In the genomic region with DNA sequence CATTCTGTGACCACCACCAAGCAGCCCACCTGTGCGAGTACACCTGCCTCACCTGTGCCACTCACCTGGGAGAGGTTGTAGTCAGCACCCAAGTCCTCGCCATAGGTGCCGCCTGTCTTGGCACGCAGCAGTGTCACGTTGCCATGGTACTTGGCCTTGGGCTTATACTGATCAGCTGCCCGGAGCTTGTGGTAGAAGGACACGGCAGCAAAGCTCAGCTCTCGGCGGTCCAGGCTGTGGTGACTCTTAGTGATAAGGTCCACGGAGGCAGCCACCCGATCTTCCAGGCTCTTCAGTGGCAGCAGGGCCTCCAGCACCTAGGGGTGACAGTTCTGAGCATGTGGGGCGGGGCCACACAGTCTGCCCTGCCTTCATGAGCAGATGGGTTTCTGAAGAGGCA, we compare ENCODE assay signal across 27 mouse cellular contexts. TPM values are rescaled to one million over a fixed set of nuclear protein-coding genes. Genes with fewer than 3 reads are reported as not detected.
DNase-seq lines count a peak whose midpoint lies in the region; ATAC-seq lines count a peak whose summit lies in the region.
"Had no signal": no experiment of that assay in that cellular context is flagged by ENCODE, and none has a peak within 500 bp of the region (broad histone marks: within the 10 kb centered on the region; RNA-seq: fewer than 3 reads in every experiment).

No protein-coding gene starts in this region.

- DNase-seq in adrenal gland, postnatal 14 days: peak; percentile 71
- no peak for DNase-seq in c-Kit-positive CD71-positive TER-119-positive erythroid progenitor cells, embryonic 14.5 days (ENCODE audit: low spot score)
- DNase-seq in layer of hippocampus, adult 9-11 months: no peak
- no peak for DNase-seq in kidney, adult 18-20 months
- DNase-seq: cerebellum, adult 18-20 months; cerebellum, adult 9-10 months; cerebellum, postnatal 14 days; forebrain, postnatal 0 days; gastrocnemius, adult 2 months; gastrocnemius, postnatal 14 days; heart, adult 18-20 months; heart, postnatal 10 days; heart, postnatal 36 days; kidney, adult 11 months had no signal

- H3K27me3 ChIP-seq in megakaryocyte, embryonic 14.5 days (replicated peaks): no peaks in the 10 kb centered on the region
- H3K27me3 ChIP-seq: heart, embryonic 12.5 days; heart, embryonic 15.5 days; hindbrain, embryonic 13.5 days; intestine, embryonic 15.5 days had no signal

- peaks cover 85% of the 10 kb centered on the region for H3K36me3 ChIP-seq in megakaryocyte, embryonic 14.5 days (replicated peaks; ENCODE audit: low read length)

- ATAC-seq in megakaryocyte, adult 5-6 weeks (ENCODE audit: poor library complexity, severe bottlenecking): no peak
- 0 out of 2 replicates have a peak, but pooled peaks have one; percentile 15 for ATAC-seq in megakaryocyte progenitor cell, adult 5-6 weeks (replicated peaks; ENCODE audit: poor library complexity)
- ATAC-seq: activated CD4-positive, CD25-positive, alpha-beta regulatory T cell, adult 4 months; CD4-positive, CD25-positive, alpha-beta regulatory T cell, adult 4 months; forebrain, embryonic 14.5 days; forebrain, postnatal 0 days; hindbrain, embryonic 16.5 days; intestine, embryonic 15.5 days had no signal

- H3K4me1 ChIP-seq in megakaryocyte, embryonic 14.5 days: peaks cover 8% of the 10 kb centered on the region; the same call in 1 of the 2 replicates
- H3K4me1 ChIP-seq: forebrain, embryonic 10.5 days; heart, embryonic 12.5 days; heart, embryonic 15.5 days; hindbrain, embryonic 10.5 days; hindbrain, embryonic 13.5 days; intestine, embryonic 15.5 days had no signal

- H3K9me3 ChIP-seq in megakaryocyte, embryonic 14.5 days: no peaks in the 10 kb centered on the region
- H3K9me3 ChIP-seq: forebrain, embryonic 10.5 days; heart, embryonic 12.5 days; heart, embryonic 15.5 days; hindbrain, embryonic 10.5 days; hindbrain, embryonic 13.5 days; intestine, embryonic 15.5 days had no signal

- H3K4me3 ChIP-seq in megakaryocyte, embryonic 14.5 days (replicated peaks): peak overlapping the region; percentile 14
- H3K4me3 ChIP-seq: forebrain, embryonic 10.5 days; gastrocnemius, adult 2 months; heart, embryonic 12.5 days; heart, embryonic 15.5 days; hindbrain, embryonic 10.5 days; hindbrain, embryonic 13.5 days; intestine, embryonic 15.5 days had no signal

RNA-seq across cellular contexts. Expression of a gene that starts 11.8 kb away (rescaled TPM):
- 29.4 and 74.3 TPM in 2 replicates for polyA plus RNA-seq in megakaryocyte, embryonic 14.5 days (2012; ENCODE audit: insufficient read depth, low replicate concordance)
- total RNA-seq in megakaryocyte, adult 5-6 weeks (2015): 46.1 and 51.8 TPM in 2 replicates
- total RNA-seq in megakaryocyte, adult 5-6 weeks (2017): 24.0 and 31.1 TPM in 2 replicates
- 64.5 and 70.5 TPM in 2 replicates for total RNA-seq in adrenal gland, postnatal 14 days (2021)
- 65.0 and 77.7 TPM in 2 replicates for total RNA-seq in megakaryocyte progenitor cell, adult 5-6 weeks (2015)
- 53.8 and 60.4 TPM in 2 replicates for total RNA-seq in megakaryocyte progenitor cell, adult 5-6 weeks (2017)

RNA-seq across cellular contexts. Expression of a gene that starts 16.3 kb away (rescaled TPM):
- 328 and 589 TPM in 2 replicates for polyA plus RNA-seq in megakaryocyte, embryonic 14.5 days (2012; ENCODE audit: insufficient read depth, low replicate concordance)
- total RNA-seq in megakaryocyte, adult 5-6 weeks (2015): 14.0 and 19.2 TPM in 2 replicates
- total RNA-seq in megakaryocyte, adult 5-6 weeks (2017): 10.5 and 13.3 TPM in 2 replicates
- total RNA-seq in adrenal gland, postnatal 14 days (2021): 94.1 and 150 TPM in 2 replicates
- 44.3 and 66.8 TPM in 2 replicates for total RNA-seq in megakaryocyte progenitor cell, adult 5-6 weeks (2015)
- total RNA-seq in megakaryocyte progenitor cell, adult 5-6 weeks (2017): 32.9 and 36.1 TPM in 2 replicates

RNA-seq across cellular contexts. Expression of a gene that starts 23.9 kb away (rescaled TPM):
- 13.8 and 27.0 TPM in 2 replicates for polyA plus RNA-seq in megakaryocyte, embryonic 14.5 days (2012; ENCODE audit: insufficient read depth, low replicate concordance)
- total RNA-seq in megakaryocyte, adult 5-6 weeks (2015): 51.4 and 70.1 TPM in 2 replicates
- 52.1 and 56.3 TPM in 2 replicates for total RNA-seq in megakaryocyte, adult 5-6 weeks (2017)
- total RNA-seq in adrenal gland, postnatal 14 days (2021): 101 and 107 TPM in 2 replicates
- total RNA-seq in megakaryocyte progenitor cell, adult 5-6 weeks (2015): 81.2 and 99.9 TPM in 2 replicates
- total RNA-seq in megakaryocyte progenitor cell, adult 5-6 weeks (2017): 90.0 and 93.4 TPM in 2 replicates

RNA-seq across cellular contexts. Expression of a gene that starts 24.0 kb away (rescaled TPM):
- 26.0 and 43.8 TPM in 2 replicates for polyA plus RNA-seq in megakaryocyte, embryonic 14.5 days (2012; ENCODE audit: insufficient read depth, low replicate concordance)
- total RNA-seq in megakaryocyte, adult 5-6 weeks (2015): 10.4 and 14.5 TPM in 2 replicates
- total RNA-seq in megakaryocyte, adult 5-6 weeks (2017): 3.3 and 5.7 TPM in 2 replicates
- total RNA-seq in adrenal gland, postnatal 14 days (2021): 18.5 and 18.6 TPM in 2 replicates
- total RNA-seq in megakaryocyte progenitor cell, adult 5-6 weeks (2015): 11.6 and 12.2 TPM in 2 replicates
- 2.7 and 5.2 TPM in 2 replicates for total RNA-seq in megakaryocyte progenitor cell, adult 5-6 weeks (2017)

RNA-seq across cellular contexts. Expression of a gene that starts 45.4 kb away (rescaled TPM):
- 601 and 1,141 TPM in 2 replicates for polyA plus RNA-seq in megakaryocyte, embryonic 14.5 days (2012; ENCODE audit: insufficient read depth, low replicate concordance)
- 10.5 and 11.9 TPM in 2 replicates for total RNA-seq in megakaryocyte, adult 5-6 weeks (2015)
- 7.6 and 8.8 TPM in 2 replicates for total RNA-seq in megakaryocyte, adult 5-6 weeks (2017)
- total RNA-seq in adrenal gland, postnatal 14 days (2021): 20.9 and 46.6 TPM in 2 replicates
- total RNA-seq in megakaryocyte progenitor cell, adult 5-6 weeks (2015): 28.6 and 31.3 TPM in 2 replicates
- 20.6 and 25.8 TPM in 2 replicates for total RNA-seq in megakaryocyte progenitor cell, adult 5-6 weeks (2017)
